Mouse (Mus musculus) neutrophil, adult 5-6 weeks (primary cell): ENCODE results near the gene Ly6g. TPM values are rescaled to one million over a fixed set of nuclear protein-coding genes. Genes with fewer than 3 reads are reported as not detected.
"Not testable (repeated sequence)": the region's sequence is repeated elsewhere in the genome, so short reads cannot be mapped to it uniquely, and the experiment has no call there.

Experiments used
- ATAC-seq: fragments of 151-379, 151-347 bp; 2 replicates; pipeline ENCODE4 v1.8.0; 2017; ENCODE audit warnings: mild to moderate bottlenecking, moderate TSS enrichment; ENCODE audit not compliant: insufficient number of reproducible peaks, poor library complexity, low FRiP score, severe bottlenecking; ENCODE audit errors: extremely low read depth
- total RNA-seq: library from RNA; stranded (forward); fragments of 200-1000 nt; gene quantifications from 2 replicates; pipeline ENCODE4 v1.2.3, GENCODE M21; 2017

Gene Ly6g
- 22.2 and 28.1 TPM in 2 replicates for total RNA-seq

- ATAC-seq, result no peak
Observed at GRCm38 (mm10) chr15:75154940-75155339, at the start of gene Ly6g. Ly6g (plus strand) TSS chr15:75155240.

GRCm38 (mm10) chr15:75110424-75110823, 44.6 kb upstream of the Ly6g start:
- ATAC-seq, result not testable (repeated sequence)

GRCm38 (mm10) chr15:75111861-75112630, 43.0 kb upstream of the Ly6g start, which contains the start of gene Ly6c2:
Ly6c2 (minus strand) TSS chr15:75111970.
- peak; percentile 51; the same call in 1 of the 2 replicates for ATAC-seq

GRCm38 (mm10) chr15:75116525-75116924, 38.5 kb upstream of the Ly6g start:
- ATAC-seq, result peak; percentile 63; the same call in 1 of the 2 replicates

- ATAC-seq, result 0 out of 2 replicates have a peak, but pooled peaks have one; percentile 13
Observed at GRCm38 (mm10) chr15:75117481-75117880, 37.6 kb upstream of the Ly6g start.

- ATAC-seq, result peak; percentile 51; the same call in 1 of the 2 replicates
Observed at GRCm38 (mm10) chr15:75118742-75119141, 36.3 kb upstream of the Ly6g start.

GRCm38 (mm10) chr15:75120066-75120465, 35.0 kb upstream of the Ly6g start:
- ATAC-seq, result peak; percentile 69

- ATAC-seq, result not testable (repeated sequence)
Observed at GRCm38 (mm10) chr15:75132346-75132745, 22.7 kb upstream of the Ly6g start.

- not testable (repeated sequence) for ATAC-seq
Observed at GRCm38 (mm10) chr15:75135090-75135783, 19.8 kb upstream of the Ly6g start.

GRCm38 (mm10) chr15:75137739-75138138, 17.3 kb upstream of the Ly6g start:
- peak; percentile 38; the same call in 1 of the 2 replicates for ATAC-seq

GRCm38 (mm10) chr15:75141812-75142360, 13.2 kb upstream of the Ly6g start:
- ATAC-seq, result peak; percentile 46; the same call in 1 of the 2 replicates

- ATAC-seq, result peak; percentile 66
Observed at GRCm38 (mm10) chr15:75143735-75144134, 11.3 kb upstream of the Ly6g start.

- no peak for ATAC-seq
Observed at GRCm38 (mm10) chr15:75153087-75153486, 2.0 kb upstream of the Ly6g start.

- ATAC-seq, result no peak
Observed at GRCm38 (mm10) chr15:75157646-75158045, 2.6 kb downstream of the Ly6g start.

GRCm38 (mm10) chr15:75175506-75175905, 20.5 kb downstream of the Ly6g start:
- peak; percentile 70; the same call in 1 of the 2 replicates for ATAC-seq

GRCm38 (mm10) chr15:75186291-75186690, 31.3 kb downstream of the Ly6g start:
- ATAC-seq, result no peak

GRCm38 (mm10) chr15:75189116-75189515, 34.1 kb downstream of the Ly6g start:
- peak; percentile 63 for ATAC-seq

- not testable (repeated sequence) for ATAC-seq
Observed at GRCm38 (mm10) chr15:75190560-75190959, 35.5 kb downstream of the Ly6g start.
